Mouse (Mus musculus): ENCODE results near the gene Fam173b. TPM values are rescaled to one million over a fixed set of nuclear protein-coding genes. Genes with fewer than 3 reads are reported as not detected.
"Not testable (repeated sequence)": the region's sequence is repeated elsewhere in the genome, so short reads cannot be mapped to it uniquely, and the experiment has no call there.

Fam173b gene
- polyA plus RNA-seq, 1 experiment from 2014 or later = 13.8 TPM

DNA sequence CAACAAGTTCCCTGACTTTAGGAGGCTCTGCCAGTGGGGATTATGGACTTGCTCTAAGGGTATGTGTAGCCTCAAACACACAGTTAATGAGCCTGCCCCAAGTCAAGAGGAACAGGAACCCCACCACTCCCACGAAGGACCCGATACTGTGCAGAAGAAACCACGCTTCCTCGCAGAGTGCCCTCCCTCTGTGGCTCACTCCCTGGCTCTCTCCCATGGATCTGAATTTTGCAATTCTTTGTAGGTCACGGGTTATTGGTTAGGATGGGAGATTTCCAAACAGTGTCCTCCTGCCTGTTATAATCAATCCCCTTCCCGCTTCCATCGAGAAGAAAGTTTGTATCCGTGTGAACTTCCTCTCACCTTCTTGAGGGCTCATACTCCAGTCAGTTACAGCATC lies 30.7 kb upstream of the Fam173b start:
- H3K4me1 ChIP-seq = peaks cover 21% of the 10 kb centered on the region
- H3K9me3 ChIP-seq = no peaks in the 10 kb centered on the region
- H3K4me2 ChIP-seq = no peak overlapping the region
- no peak overlapping the region for H3K9ac ChIP-seq
- no peak for ATAC-seq (ENCODE audit: borderline replicate concordance, extremely low read depth, low FRiP score, low TSS enrichment)
- 84% methylated on average over 8 of the region's 8 CpGs for WGBS
- H3K27me3 ChIP-seq = no peaks in the 10 kb centered on the region
- H3K4me3 ChIP-seq = no peak overlapping the region
- no peak overlapping the region for H3K27ac ChIP-seq
- no peaks in the 10 kb centered on the region for H3K36me3 ChIP-seq

DNA sequence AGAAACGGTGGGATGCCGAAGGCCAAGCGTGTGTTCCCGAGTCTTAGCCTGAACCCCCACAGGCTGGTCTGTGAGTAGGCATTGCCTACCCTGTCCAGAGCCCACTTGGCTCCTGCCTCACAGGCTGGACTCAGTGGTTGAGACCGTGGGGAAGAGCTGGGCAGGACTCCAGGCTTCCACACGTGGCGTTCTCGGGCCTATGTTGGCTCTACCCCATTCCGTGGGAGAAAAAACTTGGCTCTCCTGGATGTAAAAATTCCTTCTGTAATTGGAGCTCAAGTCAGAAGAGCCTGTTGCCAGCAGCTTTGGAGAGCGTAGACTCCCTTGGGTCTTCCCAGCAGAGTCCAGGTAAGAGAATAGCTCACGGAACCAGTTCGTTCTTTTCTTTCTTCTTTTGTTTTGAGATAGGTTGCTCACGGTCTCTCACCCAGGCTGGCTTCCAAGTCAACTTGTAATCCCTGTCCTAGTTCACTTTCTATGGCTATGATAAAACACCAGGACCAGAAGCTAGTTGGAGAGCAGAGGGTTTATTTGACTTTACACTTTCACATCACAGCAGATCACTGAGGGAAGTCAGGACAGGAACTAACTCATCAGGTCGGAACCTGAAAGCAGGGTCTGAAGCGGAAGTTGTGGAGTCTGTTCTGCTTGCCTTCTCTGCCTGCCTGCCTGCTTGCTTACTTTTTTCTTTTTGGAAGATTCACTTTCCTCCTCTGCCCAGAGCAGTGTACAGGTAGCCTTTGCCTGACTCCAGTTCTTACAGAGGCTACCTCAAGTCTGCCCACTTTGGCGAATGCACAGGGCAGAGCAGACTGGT lies 29.5 kb upstream of the Fam173b start:
- Histone ChIP-seq H3K4me1 (peaks cover 21% of the 10 kb centered on the region), H3K36me3 (no peaks in the 10 kb centered on the region), H3K27ac (no peak overlapping the region), H3K4me2 (no peak overlapping the region), H3K9ac (no peak overlapping the region), H3K27me3 (no peaks in the 10 kb centered on the region), H3K4me3 (no peak overlapping the region), H3K9me3 (no peaks in the 10 kb centered on the region)
- ATAC-seq (ENCODE audit: borderline replicate concordance, extremely low read depth, low FRiP score, low TSS enrichment) = no peak
- 73% methylated on average over 16 of the region's 16 CpGs for WGBS

DNA sequence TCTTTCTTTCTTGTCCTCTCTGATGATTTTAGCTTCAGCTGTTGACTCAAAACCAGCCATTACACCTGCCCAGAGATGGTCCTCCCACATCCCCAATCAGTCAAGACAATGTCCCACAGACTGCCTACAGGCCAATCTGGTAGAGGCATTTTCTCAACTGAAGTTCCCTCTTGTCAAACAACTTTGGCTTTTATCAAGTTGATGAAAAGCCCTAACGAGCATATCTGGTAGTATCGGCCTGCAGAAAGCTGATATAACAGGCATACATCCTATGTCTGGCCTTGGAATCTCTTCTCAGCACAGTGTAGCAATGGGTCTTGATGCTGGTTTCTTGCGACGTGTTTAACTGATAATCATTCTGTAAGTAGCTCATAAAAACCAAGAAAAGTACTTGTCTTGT lies 28.4 kb upstream of the Fam173b start:
- no peaks in the 10 kb centered on the region for H3K9me3 ChIP-seq
- no peaks in the 10 kb centered on the region for H3K27me3 ChIP-seq
- H3K4me3 ChIP-seq = no peak overlapping the region
- H3K4me1 ChIP-seq = peaks cover 18% of the 10 kb centered on the region
- H3K36me3 ChIP-seq = no peaks in the 10 kb centered on the region
- no peak overlapping the region for H3K4me2 ChIP-seq
- 71% methylated on average over 4 of the region's 4 CpGs for WGBS
- H3K27ac ChIP-seq = no peak overlapping the region
- no peak overlapping the region for H3K9ac ChIP-seq
- ATAC-seq (ENCODE audit: borderline replicate concordance, extremely low read depth, low FRiP score, low TSS enrichment) = no peak

DNA sequence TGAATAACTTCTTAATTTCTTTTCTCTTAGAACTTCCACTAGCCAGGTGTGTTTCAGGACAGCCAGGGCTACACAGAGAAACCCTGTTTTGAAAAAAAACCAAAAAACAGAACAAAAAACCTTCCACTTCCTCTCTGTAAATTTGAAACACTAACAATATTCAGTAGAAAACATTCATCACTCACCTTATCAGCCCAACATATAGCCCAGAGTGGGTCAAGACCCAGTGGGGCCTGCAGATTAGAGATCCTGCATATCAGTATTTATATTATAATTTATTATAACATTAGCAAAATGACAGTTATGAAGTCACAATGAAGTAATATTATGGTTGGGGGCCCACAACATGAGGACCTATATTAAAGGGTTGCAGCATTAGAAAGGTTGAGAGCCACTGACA lies 28.0 kb upstream of the Fam173b start:
- Histone ChIP-seq H3K9me3 (no peaks in the 10 kb centered on the region), H3K36me3 (no peaks in the 10 kb centered on the region), H3K4me3 (no peak overlapping the region), H3K9ac (no peak overlapping the region), H3K27me3 (no peaks in the 10 kb centered on the region), H3K4me2 (no peak overlapping the region), H3K4me1 (peaks cover 14% of the 10 kb centered on the region), H3K27ac (no peak overlapping the region)
- ATAC-seq (ENCODE audit: borderline replicate concordance, extremely low read depth, low FRiP score, low TSS enrichment) = no peak

DNA sequence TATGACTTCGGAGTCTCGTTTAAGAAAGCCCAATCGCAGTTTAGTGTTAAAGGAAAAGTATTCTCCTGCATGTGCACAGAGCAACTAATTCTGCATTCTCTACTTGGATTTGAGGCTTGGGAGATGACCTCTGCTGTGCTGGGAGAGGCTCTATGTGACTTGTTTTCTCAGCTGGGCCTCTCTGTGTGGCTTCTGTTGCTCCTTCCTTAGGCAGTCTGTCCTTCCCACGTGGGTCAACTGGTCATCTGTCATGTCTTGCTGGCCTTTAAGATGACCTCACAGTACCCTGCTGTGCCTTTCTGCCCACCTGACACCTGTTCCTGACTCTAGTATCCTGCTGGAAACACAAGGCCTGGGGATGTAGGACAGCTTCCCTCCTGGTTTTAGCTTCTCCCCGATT lies 25.6 kb upstream of the Fam173b start:
- Histone ChIP-seq H3K27me3 (no peaks in the 10 kb centered on the region), H3K4me2 (no peak overlapping the region), H3K4me1 (no peaks in the 10 kb centered on the region), H3K36me3 (no peaks in the 10 kb centered on the region), H3K27ac (no peak overlapping the region), H3K9me3 (no peaks in the 10 kb centered on the region), H3K9ac (no peak overlapping the region), H3K4me3 (no peak overlapping the region)
- WGBS = 57% methylated on average over 5 of the region's 5 CpGs
- ATAC-seq (ENCODE audit: borderline replicate concordance, extremely low read depth, low FRiP score, low TSS enrichment) = no peak

DNA sequence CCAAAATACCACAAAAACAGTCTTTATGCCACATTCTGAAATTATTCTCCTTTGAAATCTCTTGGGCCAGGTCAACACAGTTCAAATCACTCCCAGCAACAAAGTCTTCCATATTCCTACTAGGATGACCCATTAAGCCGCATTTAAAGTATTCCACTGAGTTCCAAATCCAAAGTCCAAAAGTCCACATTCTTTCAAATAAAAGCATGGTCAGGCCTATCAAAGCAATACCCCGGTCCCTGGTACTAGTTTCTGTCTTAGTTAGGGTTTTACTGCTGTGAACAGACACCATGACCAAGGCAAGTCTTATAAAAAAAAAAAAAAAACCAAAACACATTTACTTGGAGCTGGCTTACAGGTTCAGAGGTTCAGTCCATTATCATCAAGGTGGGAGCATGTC lies 20.6 kb upstream of the Fam173b start:
- H3K27me3 ChIP-seq; H3K9ac ChIP-seq; ATAC-seq (ENCODE audit: borderline replicate concordance, extremely low read depth, low FRiP score, low TSS enrichment); H3K9me3 ChIP-seq; H3K4me1 ChIP-seq; H3K36me3 ChIP-seq; H3K27ac ChIP-seq; H3K4me3 ChIP-seq; H3K4me2 ChIP-seq: not testable (repeated sequence)
- 91% methylated on average over 2 of the region's 2 CpGs for WGBS

DNA sequence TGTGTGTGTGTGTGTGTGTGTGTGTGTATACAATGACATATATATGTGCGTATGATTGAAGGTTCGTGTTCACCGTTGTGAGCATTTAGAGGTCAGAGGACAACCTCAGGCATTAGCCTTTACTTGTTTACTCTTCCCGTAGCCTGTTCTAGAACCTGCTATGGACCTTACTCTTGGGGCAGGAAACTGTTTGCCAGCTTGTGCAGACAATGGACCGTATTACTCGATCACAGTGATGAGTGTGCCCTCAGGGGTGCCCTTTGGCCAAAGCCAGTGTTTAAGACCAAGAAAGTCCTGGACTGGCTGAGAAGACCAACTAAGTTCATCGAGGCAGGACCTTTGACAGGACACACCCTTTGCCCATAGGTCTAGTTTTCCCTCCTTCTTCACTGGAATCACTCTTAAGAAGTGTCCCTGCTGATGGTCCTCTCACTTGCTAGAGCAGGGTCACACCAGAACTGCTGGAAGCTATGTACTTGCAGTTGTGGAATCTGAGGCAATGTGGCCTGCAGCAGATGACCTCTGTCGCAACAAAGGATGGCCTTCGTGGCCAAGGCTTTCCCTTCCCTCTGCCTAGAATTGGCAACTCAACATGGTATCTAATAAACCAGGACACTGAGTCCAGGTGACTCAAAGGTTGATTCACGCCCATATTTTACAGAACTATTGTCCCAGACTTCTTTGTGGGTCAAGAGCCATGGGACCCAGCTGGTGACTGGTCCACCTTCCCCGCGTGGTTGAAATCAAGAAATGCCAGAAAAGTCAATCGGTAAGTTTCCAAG lies 18.2 kb upstream of the Fam173b start:
- Histone ChIP-seq H3K4me3 (no peak overlapping the region), H3K27ac (no peak overlapping the region), H3K9ac (no peak overlapping the region), H3K4me1 (no peaks in the 10 kb centered on the region), H3K9me3 (no peaks in the 10 kb centered on the region), H3K36me3 (no peaks in the 10 kb centered on the region), H3K27me3 (no peaks in the 10 kb centered on the region), H3K4me2 (no peak overlapping the region)
- no peak for ATAC-seq (ENCODE audit: borderline replicate concordance, extremely low read depth, low FRiP score, low TSS enrichment)
- 86% methylated on average over 13 of the region's 13 CpGs for WGBS

DNA sequence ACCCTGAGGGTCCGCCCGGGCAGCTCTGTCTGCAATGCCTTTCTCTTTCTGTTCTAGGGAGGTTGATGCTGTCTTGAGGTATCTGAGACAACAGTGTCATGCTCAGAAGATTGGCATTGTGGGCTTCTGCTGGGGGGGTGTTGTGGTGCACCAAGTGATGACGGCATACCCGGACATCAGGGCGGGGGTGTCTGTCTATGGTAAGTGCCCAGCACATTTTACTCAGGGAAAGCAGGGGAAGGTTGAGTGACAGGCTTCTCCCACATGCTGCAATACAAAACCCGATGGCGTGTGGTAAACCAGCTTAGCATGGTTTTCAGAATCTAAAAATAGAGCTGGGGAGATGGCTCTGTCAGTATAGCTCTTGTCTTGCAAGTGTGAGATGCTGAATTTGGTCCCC lies 16.4 kb upstream of the Fam173b start:
- WGBS = 79% methylated on average over 7 of the region's 7 CpGs
- no peak for ATAC-seq (ENCODE audit: borderline replicate concordance, extremely low read depth, low FRiP score, low TSS enrichment)
- no peak overlapping the region for H3K4me3 ChIP-seq

DNA sequence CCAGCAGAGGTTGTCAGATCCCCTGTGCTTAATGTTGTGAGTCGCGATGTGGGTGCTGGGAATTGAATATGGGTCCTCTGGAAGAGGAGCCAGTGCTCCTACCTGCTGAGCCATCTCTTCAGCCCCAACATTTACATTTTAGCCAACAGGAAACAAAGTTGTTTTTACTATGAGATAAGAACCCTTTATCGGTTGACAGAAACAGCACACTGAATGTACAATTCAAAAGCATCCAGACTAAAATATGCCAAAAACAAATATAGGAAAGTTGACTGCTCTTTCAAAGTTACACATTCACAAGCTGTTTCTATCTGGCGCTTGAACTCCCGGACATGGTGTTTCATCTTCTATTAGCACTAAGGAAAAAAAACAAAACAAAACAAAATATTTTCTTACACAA lies 15.6 kb upstream of the Fam173b start:
- WGBS = 70% methylated on average over 5 of the region's 5 CpGs
- Histone ChIP-seq H3K27me3 (no peaks in the 10 kb centered on the region), H3K4me3 (no peak overlapping the region), H3K36me3 (peaks cover 21% of the 10 kb centered on the region), H3K9ac (no peak overlapping the region), H3K27ac (no peak overlapping the region), H3K9me3 (no peaks in the 10 kb centered on the region), H3K4me2 (no peak overlapping the region), H3K4me1 (no peaks in the 10 kb centered on the region)
- no peak for ATAC-seq (ENCODE audit: borderline replicate concordance, extremely low read depth, low FRiP score, low TSS enrichment)

More for the DNA sequence above, 16.4 kb upstream of the Fam173b start:
- H3K9me3 ChIP-seq = no peaks in the 10 kb centered on the region
- no peak overlapping the region for H3K9ac ChIP-seq
- no peaks in the 10 kb centered on the region for H3K27me3 ChIP-seq
- H3K27ac ChIP-seq = no peak overlapping the region
- H3K4me2 ChIP-seq = no peak overlapping the region
- peaks cover 12% of the 10 kb centered on the region for H3K36me3 ChIP-seq
- H3K4me1 ChIP-seq = no peaks in the 10 kb centered on the region

DNA sequence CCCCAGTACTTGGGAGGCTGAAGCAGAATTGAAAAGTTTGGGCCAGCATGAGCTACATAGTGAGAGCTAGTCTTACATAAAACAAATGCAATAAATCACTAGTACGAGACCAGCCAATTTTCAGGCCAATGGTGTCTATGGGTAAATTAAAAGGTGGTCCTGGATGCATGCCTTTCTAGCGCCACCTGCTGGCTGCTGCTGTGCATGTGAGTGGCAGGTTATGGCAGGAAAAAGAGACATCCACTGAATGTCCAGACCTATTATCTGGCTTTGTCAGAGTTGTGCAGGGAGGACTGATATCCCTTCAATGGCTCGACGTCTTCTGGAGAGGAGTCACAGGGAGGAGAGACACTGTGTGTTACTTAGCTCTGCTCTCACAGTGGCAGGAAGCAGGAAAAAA lies 15.1 kb upstream of the Fam173b start:
- Histone ChIP-seq H3K4me2 (no peak overlapping the region), H3K9me3 (no peaks in the 10 kb centered on the region), H3K4me3 (no peak overlapping the region), H3K27ac (no peak overlapping the region), H3K36me3 (peaks cover 25% of the 10 kb centered on the region), H3K4me1 (no peaks in the 10 kb centered on the region), H3K9ac (no peak overlapping the region), H3K27me3 (no peaks in the 10 kb centered on the region)
- WGBS = 2% methylated on average over 4 of the region's 4 CpGs
- no peak for ATAC-seq (ENCODE audit: borderline replicate concordance, extremely low read depth, low FRiP score, low TSS enrichment)

DNA sequence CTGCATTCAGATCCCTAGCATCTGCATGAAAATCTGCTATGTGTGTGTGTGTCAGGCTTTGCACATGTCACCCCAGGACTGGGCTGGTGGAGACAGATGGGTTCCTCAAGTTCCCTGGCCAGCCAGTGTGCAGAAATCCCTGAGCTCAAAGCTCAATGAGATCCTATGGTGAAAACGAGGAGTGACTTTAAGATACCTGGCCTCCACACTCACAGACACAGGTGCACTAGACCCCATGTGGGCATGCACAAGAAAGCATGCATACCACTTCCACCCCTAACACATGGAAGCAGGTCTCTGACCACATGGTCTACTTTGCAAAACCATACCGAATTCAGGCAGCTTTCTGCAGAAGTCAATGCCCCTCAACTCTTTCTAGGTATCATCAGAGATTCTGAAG lies 13.9 kb upstream of the Fam173b start:
- Histone ChIP-seq H3K27me3 (no peaks in the 10 kb centered on the region), H3K9me3 (no peaks in the 10 kb centered on the region), H3K36me3 (peaks cover 38% of the 10 kb centered on the region), H3K27ac (no peak overlapping the region), H3K4me1 (no peaks in the 10 kb centered on the region), H3K9ac (no peak overlapping the region), H3K4me3 (no peak overlapping the region), H3K4me2 (no peak overlapping the region)
- ATAC-seq (ENCODE audit: borderline replicate concordance, extremely low read depth, low FRiP score, low TSS enrichment) = no peak
- WGBS = 62% methylated on average over 2 of the region's 2 CpGs

DNA sequence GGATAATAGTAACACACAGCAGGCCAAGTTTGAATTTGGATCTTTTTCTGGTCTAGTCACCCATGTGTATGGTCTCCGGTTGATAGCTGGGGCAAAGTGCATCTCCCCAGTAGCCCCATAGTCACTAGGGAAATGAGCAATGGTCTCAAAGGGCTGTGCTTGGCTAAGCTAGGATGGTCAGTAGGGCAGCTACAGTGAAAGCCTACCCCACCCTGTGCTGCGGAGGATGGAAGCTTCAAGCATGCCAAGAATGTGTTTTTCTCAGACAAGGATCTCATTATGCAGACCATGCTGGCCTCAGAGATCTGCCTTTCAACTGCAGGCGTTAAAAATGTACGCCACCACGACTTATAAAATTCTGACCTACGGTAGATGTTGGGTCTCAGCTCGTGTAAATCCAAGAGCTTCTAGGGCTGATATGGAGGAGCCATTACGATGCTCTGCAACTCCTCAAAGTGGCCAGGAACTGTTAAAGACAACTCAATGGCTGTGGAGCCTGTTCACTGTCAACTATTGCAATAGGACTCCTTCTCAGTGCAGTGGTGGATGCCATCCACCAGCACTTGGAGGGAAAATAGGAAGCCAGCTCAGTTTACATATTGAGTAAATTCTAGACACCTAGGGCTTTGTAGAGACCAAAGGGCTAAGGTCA lies 12.5 kb upstream of the Fam173b start:
- no peak overlapping the region for H3K9ac ChIP-seq
- H3K9me3 ChIP-seq = no peaks in the 10 kb centered on the region
- H3K4me2 ChIP-seq = no peak overlapping the region
- ATAC-seq (ENCODE audit: borderline replicate concordance, extremely low read depth, low FRiP score, low TSS enrichment) = no peak
- WGBS = 47% methylated on average over 8 of the region's 8 CpGs
- no peaks in the 10 kb centered on the region for H3K27me3 ChIP-seq
- peaks cover 51% of the 10 kb centered on the region for H3K36me3 ChIP-seq
- no peak overlapping the region for H3K27ac ChIP-seq
- H3K4me1 ChIP-seq = no peaks in the 10 kb centered on the region
- no peak overlapping the region for H3K4me3 ChIP-seq
